Mouse (Mus musculus) cerebellum, adult 11 months (tissue): ENCODE data around the gene Gm49711.
A peak's percentile ranks its signal among the peaks of the same experiment; 100 is the strongest.
"Not testable (repeated sequence)": the region's sequence is repeated elsewhere in the genome, so short reads cannot be mapped to it uniquely, and the experiment has no call there.

Experiments
- DNase-seq: peaks from one replicate; pipeline ENCODE4 v3.0.0; 2022

Gm49711 gene

GRCm38 (mm10) chr16:92195094-92195493 is 137.0 kb downstream of the Gm49711 start:
- no peak for DNase-seq

GRCm38 (mm10) chr16:92196741-92197331 is 138.7 kb downstream of the Gm49711 start:
- no peak for DNase-seq

GRCm38 (mm10) chr16:92200615-92201014 is 142.5 kb downstream of the Gm49711 start:
- peak; percentile 4 for DNase-seq

GRCm38 (mm10) chr16:92203599-92203998 is 145.5 kb downstream of the Gm49711 start:
- DNase-seq: no peak

- no peak for DNase-seq
Measured at GRCm38 (mm10) chr16:92209291-92209781, 151.2 kb downstream of the Gm49711 start.

GRCm38 (mm10) chr16:92210316-92210715 is 152.2 kb downstream of the Gm49711 start:
- not testable (repeated sequence) for DNase-seq

GRCm38 (mm10) chr16:92213911-92214310 is 155.8 kb downstream of the Gm49711 start:
- DNase-seq: not testable (repeated sequence)

- no peak for DNase-seq
Measured at GRCm38 (mm10) chr16:92215599-92216390, 157.7 kb downstream of the Gm49711 start.

GRCm38 (mm10) chr16:92220754-92221153 is 162.6 kb downstream of the Gm49711 start:
- no peak for DNase-seq

GRCm38 (mm10) chr16:92228332-92228919 is 170.3 kb downstream of the Gm49711 start:
- no peak for DNase-seq

- no peak for DNase-seq
Measured at GRCm38 (mm10) chr16:92230476-92230931, 172.4 kb downstream of the Gm49711 start.

- DNase-seq: no peak
Measured at GRCm38 (mm10) chr16:92234530-92234929, 176.4 kb downstream of the Gm49711 start.

- no peak for DNase-seq
Measured at GRCm38 (mm10) chr16:92235222-92235621, 177.1 kb downstream of the Gm49711 start.
